Mouse (Mus musculus) forebrain, embryonic 16.5 days (tissue): ENCODE measurements around the gene Nup133. TPM values are rescaled to one million over a fixed set of nuclear protein-coding genes. Genes with fewer than 3 reads are reported as not detected.

Experiments used
- ATAC-seq: fragments of 200-750 bp; cut with Nextera tagmentation; 2 replicates; pipeline ENCODE4 v1.8.0; 2017; ENCODE audit warnings: mild to moderate bottlenecking, moderate library complexity
- H3K27ac ChIP-seq: fragments of 300-500 bp; sonication (generic); 2 replicates; pipeline ENCODE4 v1.5.1; 2014; ENCODE audit warnings: low read length, control low read depth
- H3K27me3 ChIP-seq: fragments of 300-500 bp; sonication (generic); replicated peaks from 2 replicates; pipeline ENCODE4 v1.6.1; 2014; ENCODE audit warnings: low read length; ENCODE audit not compliant: control insufficient read depth, insufficient read depth
- H3K36me3 ChIP-seq: fragments of 300-500 bp; sonication (generic); 2 replicates; pipeline ENCODE4 v1.6.1; 2014; ENCODE audit not compliant: control insufficient read depth, insufficient read depth
- H3K4me1 ChIP-seq: fragments of 300-500 bp; sonication (generic); replicated peaks from 2 replicates; pipeline ENCODE4 v1.6.1; 2014; ENCODE audit warnings: low read length; ENCODE audit not compliant: control insufficient read depth, insufficient read depth
- H3K4me2 ChIP-seq: fragments of 300-500 bp; sonication (generic); 2 replicates; pipeline ENCODE4 v1.6.1; 2014; ENCODE audit warnings: mild to moderate bottlenecking, low read length, control low read depth
- H3K4me3 ChIP-seq: fragments of 300-500 bp; sonication (generic); replicated peaks from 2 replicates; pipeline ENCODE4 v1.5.1; 2014; ENCODE audit warnings: mild to moderate bottlenecking, low read length, control low read depth
- H3K9ac ChIP-seq: fragments of 300-500 bp; sonication (generic); replicated peaks from 2 replicates; pipeline ENCODE4 v1.6.1; 2014; ENCODE audit warnings: low read depth, low read length, control low read depth
- H3K9me3 ChIP-seq: fragments of 300-500 bp; sonication (generic); 2 replicates; pipeline ENCODE4 v1.6.1; 2016; ENCODE audit warnings: low read length; ENCODE audit not compliant: control insufficient read depth
- WGBS: fragments of 180-500 bp; shearing (Covaris S2); extraction: QIAGEN DNeasy Blood & Tissue Kit; methylation state at CpG from one replicate; pipeline ENCODE4 v1.1.7; 2014; 5-methylcytosine and 5-hydroxymethylcytosine counted together
- polyA plus RNA-seq: library from polyadenylated mRNA; unstranded; fragments of >200 nt; fragmentation: Nextera tagmentation; extraction: Ambion mirVana; gene quantifications from 2 replicates; pipeline ENCODE4 v1.2.1, GENCODE M21; 2015

Gene Nup133
- polyA plus RNA-seq, 1 experiment from 2014 or later = 31.5 TPM

GRCm38 (mm10) chr8:123884721-123885565, 64.1 kb downstream of the Nup133 start:
- peaks cover 13% of the 10 kb centered on the region for H3K4me1 ChIP-seq
- ATAC-seq = peak; percentile 90
- H3K27me3 ChIP-seq = peaks cover 15% of the 10 kb centered on the region
- H3K36me3 ChIP-seq = no peaks in the 10 kb centered on the region
- H3K4me3 ChIP-seq = no peak overlapping the region; the same call in 1 of the 2 replicates
- no peaks in the 10 kb centered on the region for H3K9me3 ChIP-seq
- H3K27ac ChIP-seq = peak overlapping the region; percentile 82
- peak overlapping the region; percentile 46 for H3K9ac ChIP-seq
- 4% methylated on average over 13 of the region's 14 CpGs for WGBS
- peak overlapping the region; percentile 45 for H3K4me2 ChIP-seq

GRCm38 (mm10) chr8:123883094-123883493, 66.0 kb downstream of the Nup133 start:
- WGBS = 78% methylated on average over 4 of the region's 4 CpGs
- Histone ChIP-seq H3K4me2 (no peak overlapping the region), H3K4me1 (peaks cover 13% of the 10 kb centered on the region), H3K36me3 (no peaks in the 10 kb centered on the region), H3K9me3 (no peaks in the 10 kb centered on the region), H3K27me3 (peaks cover 7% of the 10 kb centered on the region; the same call in 1 of the 2 replicates), H3K27ac (no peak overlapping the region), H3K9ac (no peak overlapping the region), H3K4me3 (no peak overlapping the region)
- no peak for ATAC-seq

GRCm38 (mm10) chr8:123882412-123882811, 66.7 kb downstream of the Nup133 start:
- 85% methylated on average over 2 of the region's 2 CpGs for WGBS
- Histone ChIP-seq H3K9me3 (no peaks in the 10 kb centered on the region), H3K4me3 (no peak overlapping the region), H3K4me1 (peaks cover 13% of the 10 kb centered on the region), H3K27ac (no peak overlapping the region), H3K27me3 (peaks cover 7% of the 10 kb centered on the region; the same call in 1 of the 2 replicates), H3K36me3 (no peaks in the 10 kb centered on the region), H3K9ac (no peak overlapping the region), H3K4me2 (no peak overlapping the region)
- ATAC-seq = no peak

GRCm38 (mm10) chr8:123880821-123881350, 68.2 kb downstream of the Nup133 start:
- H3K9ac ChIP-seq = no peak overlapping the region
- no peak overlapping the region for H3K27ac ChIP-seq
- H3K9me3 ChIP-seq = no peaks in the 10 kb centered on the region
- no peak overlapping the region for H3K4me2 ChIP-seq
- no peaks in the 10 kb centered on the region for H3K36me3 ChIP-seq
- ATAC-seq = no peak
- no peaks in the 10 kb centered on the region for H3K27me3 ChIP-seq
- H3K4me1 ChIP-seq = peaks cover 13% of the 10 kb centered on the region
- no peak overlapping the region for H3K4me3 ChIP-seq
- 62% methylated on average over 4 of the region's 4 CpGs for WGBS

- Histone ChIP-seq H3K36me3 (no peaks in the 10 kb centered on the region), H3K27ac (no peak overlapping the region), H3K27me3 (no peaks in the 10 kb centered on the region), H3K9ac (no peak overlapping the region), H3K4me3 (no peak overlapping the region), H3K9me3 (no peaks in the 10 kb centered on the region), H3K4me1 (peaks cover 12% of the 10 kb centered on the region), H3K4me2 (no peak overlapping the region)
- ATAC-seq = no peak
- 74% methylated on average over 10 of the region's 10 CpGs for WGBS
These were observed 68.8 kb downstream of the Nup133 start for GRCm38 (mm10) chr8:123880271-123880670.

- Histone ChIP-seq H3K27ac (no peak overlapping the region), H3K4me1 (no peaks in the 10 kb centered on the region), H3K27me3 (no peaks in the 10 kb centered on the region), H3K9ac (no peak overlapping the region), H3K36me3 (no peaks in the 10 kb centered on the region), H3K4me3 (no peak overlapping the region), H3K9me3 (no peaks in the 10 kb centered on the region), H3K4me2 (no peak overlapping the region)
- ATAC-seq = no peak
- WGBS = 81% methylated on average over 2 of the region's 2 CpGs
These were observed 71.2 kb downstream of the Nup133 start for GRCm38 (mm10) chr8:123877865-123878264.

GRCm38 (mm10) chr8:123874324-123874723, 74.7 kb downstream of the Nup133 start:
- 84% methylated on average over 11 of the region's 11 CpGs for WGBS
- Histone ChIP-seq H3K4me3 (no peak overlapping the region), H3K9ac (no peak overlapping the region), H3K36me3 (no peaks in the 10 kb centered on the region), H3K27me3 (no peaks in the 10 kb centered on the region), H3K27ac (no peak overlapping the region), H3K4me1 (no peaks in the 10 kb centered on the region), H3K9me3 (no peaks in the 10 kb centered on the region), H3K4me2 (no peak overlapping the region)
- no peak for ATAC-seq

GRCm38 (mm10) chr8:123873364-123873763, 75.7 kb downstream of the Nup133 start:
- H3K27ac ChIP-seq = no peak overlapping the region
- H3K4me3 ChIP-seq = no peak overlapping the region
- ATAC-seq = no peak
- H3K27me3 ChIP-seq = no peaks in the 10 kb centered on the region
- H3K9ac ChIP-seq = no peak overlapping the region
- H3K9me3 ChIP-seq = no peaks in the 10 kb centered on the region
- H3K36me3 ChIP-seq = no peaks in the 10 kb centered on the region
- WGBS = 84% methylated on average over 6 of the region's 6 CpGs
- no peaks in the 10 kb centered on the region for H3K4me1 ChIP-seq
- no peak overlapping the region for H3K4me2 ChIP-seq

GRCm38 (mm10) chr8:123872048-123872447, 77.0 kb downstream of the Nup133 start:
- no peak overlapping the region for H3K4me3 ChIP-seq
- WGBS = 78% methylated on average over 9 of the region's 9 CpGs
- no peak overlapping the region for H3K27ac ChIP-seq
- no peaks in the 10 kb centered on the region for H3K27me3 ChIP-seq
- H3K4me1 ChIP-seq = no peaks in the 10 kb centered on the region
- H3K36me3 ChIP-seq = no peaks in the 10 kb centered on the region
- H3K9me3 ChIP-seq = no peaks in the 10 kb centered on the region
- no peak overlapping the region for H3K4me2 ChIP-seq
- no peak for ATAC-seq
- H3K9ac ChIP-seq = no peak overlapping the region
